Mouse (Mus musculus) 416B (cell line): ENCODE results near the gene Sorbs1.

Experiments used
- DNase-seq: peaks from one replicate; pipeline ENCODE4 v3.0.0; 2011; ENCODE audit warnings: low read depth

The Sorbs1 gene

GRCm38 (mm10) chr19:40256376-40257050 lies 257.1 kb downstream of the Sorbs1 start:
- no peak for DNase-seq

GRCm38 (mm10) chr19:40255561-40255960 lies 258.0 kb downstream of the Sorbs1 start:
- no peak for DNase-seq

- no peak for DNase-seq
Measured at GRCm38 (mm10) chr19:40254741-40255140, 258.8 kb downstream of the Sorbs1 start.

GRCm38 (mm10) chr19:40253768-40254167 lies 259.8 kb downstream of the Sorbs1 start:
- DNase-seq, result no peak

- no peak for DNase-seq
Measured at GRCm38 (mm10) chr19:40251115-40251514, 262.5 kb downstream of the Sorbs1 start.

- DNase-seq, result no peak
Measured at GRCm38 (mm10) chr19:40249352-40249751, 264.2 kb downstream of the Sorbs1 start.

- no peak for DNase-seq
Measured at GRCm38 (mm10) chr19:40248476-40248875, 265.1 kb downstream of the Sorbs1 start.

GRCm38 (mm10) chr19:40247268-40247666 lies 266.3 kb downstream of the Sorbs1 start:
- DNase-seq, result no peak

GRCm38 (mm10) chr19:40246646-40247267 lies 266.8 kb downstream of the Sorbs1 start:
- no peak for DNase-seq
